Mouse (Mus musculus): Measurements from ENCODE around the gene Bcor. TPM values are rescaled to one million over a fixed set of nuclear protein-coding genes. Genes with fewer than 3 reads are reported as not detected.

Bcor gene
- total and polyA plus RNA-seq, 2 experiments, result 2.8 to 5.6 TPM

GRCm38 (mm10) chrX:12175198-12175960 is 15.2 kb upstream of the Bcor start:
- DNase-seq (ENCODE audit: extremely low read depth, low read depth, low spot score), result no peak
- Histone ChIP-seq H3K9ac (ENCODE audit: low read depth, low read length) (no peak overlapping the region), H3K27me3 (ENCODE audit: control insufficient read depth, insufficient read depth, low read length) (no peaks in the 10 kb centered on the region), H3K27ac (replicated peaks; ENCODE audit: insufficient read depth, low read depth, low read length) (no peak overlapping the region), H3K4me3 (ENCODE audit: insufficient read depth, low read depth, low read length) (no peak overlapping the region), H3K79me2 (ENCODE audit: control insufficient read depth, insufficient read depth, low read length) (no peaks in the 10 kb centered on the region), H3K36me3 (ENCODE audit: control insufficient read depth, insufficient read depth, low read length) (no peaks in the 10 kb centered on the region), H3K4me1 (ENCODE audit: control insufficient read depth, insufficient read depth, low read length) (no peaks in the 10 kb centered on the region)
- 74% methylated on average over 16 of the region's 16 CpGs for WGBS
- TF ChIP-seq CTCF (IDR thresholded peaks at IDR 0.05; ENCODE audit: low read depth, low read length) (no peak), POLR2A (IDR thresholded peaks at IDR 0.05; ENCODE audit: extremely low read depth, insufficient read depth, low read length) (no peak)

DNA sequence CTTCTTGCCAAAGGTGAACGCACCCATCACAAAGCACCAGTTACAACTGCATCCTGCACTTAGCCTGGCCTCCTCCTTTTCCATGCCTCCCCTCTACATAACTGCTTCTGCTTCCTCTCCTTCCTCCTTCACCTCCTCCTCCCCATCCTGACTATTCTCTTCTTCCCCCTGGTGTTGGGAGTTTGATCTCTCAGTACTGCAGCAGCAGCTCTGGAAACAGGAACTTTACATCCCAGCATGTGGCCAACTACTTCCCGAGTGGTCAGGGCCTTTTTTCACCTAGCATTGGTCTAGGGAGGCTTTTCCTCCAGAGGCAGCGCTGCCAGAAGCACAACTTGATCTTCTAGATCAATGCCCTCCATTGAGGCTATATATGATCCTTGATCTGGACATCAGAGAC is 10.0 kb upstream of the Bcor start:
- no peaks in the 10 kb centered on the region for H3K79me2 ChIP-seq (ENCODE audit: control insufficient read depth, insufficient read depth, low read length)
- no peak overlapping the region for H3K27ac ChIP-seq (replicated peaks; ENCODE audit: insufficient read depth, low read depth, low read length)
- H3K27me3 ChIP-seq (ENCODE audit: control insufficient read depth, insufficient read depth, low read length), result no peaks in the 10 kb centered on the region
- no peak for DNase-seq (ENCODE audit: extremely low read depth, low read depth, low spot score)
- no peaks in the 10 kb centered on the region for H3K4me1 ChIP-seq (ENCODE audit: control insufficient read depth, insufficient read depth, low read length)
- 78% methylated on average over 3 of the region's 3 CpGs for WGBS
- no peak for TF ChIP-seq POLR2A (IDR thresholded peaks at IDR 0.05; ENCODE audit: extremely low read depth, insufficient read depth, low read length)
- no peak for TF ChIP-seq CTCF (IDR thresholded peaks at IDR 0.05; ENCODE audit: low read depth, low read length)
- H3K4me3 ChIP-seq (ENCODE audit: insufficient read depth, low read depth, low read length), result no peak overlapping the region
- no peak overlapping the region for H3K9ac ChIP-seq (ENCODE audit: low read depth, low read length)
- no peaks in the 10 kb centered on the region for H3K36me3 ChIP-seq (ENCODE audit: control insufficient read depth, insufficient read depth, low read length)

GRCm38 (mm10) chrX:12164591-12165529 is 4.7 kb upstream of the Bcor start:
- Histone ChIP-seq H3K4me1 (ENCODE audit: control insufficient read depth, insufficient read depth, low read length) (no peaks in the 10 kb centered on the region), H3K27ac (replicated peaks; ENCODE audit: insufficient read depth, low read depth, low read length) (peak overlapping the region; percentile 60; the same call in 1 of the 2 replicates), H3K79me2 (ENCODE audit: control insufficient read depth, insufficient read depth, low read length) (no peaks in the 10 kb centered on the region), H3K36me3 (ENCODE audit: control insufficient read depth, insufficient read depth, low read length) (no peaks in the 10 kb centered on the region), H3K4me3 (ENCODE audit: insufficient read depth, low read depth, low read length) (no peak overlapping the region), H3K27me3 (ENCODE audit: control insufficient read depth, insufficient read depth, low read length) (no peaks in the 10 kb centered on the region), H3K9ac (ENCODE audit: low read depth, low read length) (no peak overlapping the region)
- 79% methylated on average over 11 of the region's 11 CpGs for WGBS
- DNase-seq (ENCODE audit: extremely low read depth, low read depth, low spot score), result no peak
- TF ChIP-seq CTCF (IDR thresholded peaks at IDR 0.05; ENCODE audit: low read depth, low read length) (no peak), POLR2A (IDR thresholded peaks at IDR 0.05; ENCODE audit: extremely low read depth, insufficient read depth, low read length) (no peak)

DNA sequence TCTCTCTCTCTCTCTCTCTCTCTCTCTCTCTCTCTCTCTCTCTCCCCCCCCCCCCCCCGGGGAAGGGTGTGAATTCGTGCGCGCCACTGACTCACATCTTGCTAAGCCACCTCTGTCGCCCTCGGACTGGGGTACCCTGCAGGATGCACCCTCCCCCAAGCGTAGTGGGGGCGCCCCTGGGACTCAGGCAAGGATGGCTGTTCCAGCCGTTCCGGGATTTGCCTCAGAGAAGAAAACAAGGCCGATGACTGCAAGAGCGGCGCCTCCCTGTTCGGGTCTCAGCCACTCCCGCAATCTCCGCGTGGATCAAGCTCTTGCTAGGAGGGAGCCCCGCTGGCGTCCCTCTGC is 647 bp downstream of the Bcor start:
- H3K27me3 ChIP-seq (ENCODE audit: control insufficient read depth, insufficient read depth, low read length), result no peaks in the 10 kb centered on the region
- no peak for TF ChIP-seq CTCF (IDR thresholded peaks at IDR 0.05; ENCODE audit: low read depth, low read length)
- TF ChIP-seq POLR2A (IDR thresholded peaks at IDR 0.05; ENCODE audit: extremely low read depth, insufficient read depth, low read length), result no peak
- H3K27ac ChIP-seq (replicated peaks; ENCODE audit: insufficient read depth, low read depth, low read length), result peak overlapping the region; percentile 64
- no peaks in the 10 kb centered on the region for H3K36me3 ChIP-seq (ENCODE audit: control insufficient read depth, insufficient read depth, low read length)
- H3K9ac ChIP-seq (ENCODE audit: low read depth, low read length), result peak overlapping the region; percentile 71
- WGBS, result 0% methylated on average over 12 of the region's 19 CpGs
- peak overlapping the region; percentile 56 for H3K4me3 ChIP-seq (ENCODE audit: insufficient read depth, low read depth, low read length)
- DNase-seq (ENCODE audit: extremely low read depth, low read depth, low spot score), result no peak
- H3K4me1 ChIP-seq (ENCODE audit: control insufficient read depth, insufficient read depth, low read length), result 0 out of 2 replicates have a peak, but pooled peaks cover 1% of the 10 kb centered on the region
- H3K79me2 ChIP-seq (ENCODE audit: control insufficient read depth, insufficient read depth, low read length), result no peaks in the 10 kb centered on the region

- Histone ChIP-seq H3K4me1 (ENCODE audit: control insufficient read depth, insufficient read depth, low read length) (0 out of 2 replicates have a peak, but pooled peaks cover 1% of the 10 kb centered on the region), H3K27ac (replicated peaks; ENCODE audit: insufficient read depth, low read depth, low read length) (peak overlapping the region; percentile 64), H3K79me2 (ENCODE audit: control insufficient read depth, insufficient read depth, low read length) (no peaks in the 10 kb centered on the region), H3K36me3 (ENCODE audit: control insufficient read depth, insufficient read depth, low read length) (no peaks in the 10 kb centered on the region), H3K27me3 (ENCODE audit: control insufficient read depth, insufficient read depth, low read length) (no peaks in the 10 kb centered on the region), H3K9ac (ENCODE audit: low read depth, low read length) (peak overlapping the region; percentile 58), H3K4me3 (ENCODE audit: insufficient read depth, low read depth, low read length) (peak overlapping the region; percentile 59)
- TF ChIP-seq CTCF (IDR thresholded peaks at IDR 0.05; ENCODE audit: low read depth, low read length) (no peak), POLR2A (IDR thresholded peaks at IDR 0.05; ENCODE audit: extremely low read depth, insufficient read depth, low read length) (no peak)
- DNase-seq (ENCODE audit: extremely low read depth, low read depth, low spot score), result peak; percentile 24
- WGBS, result 3% methylated on average over 31 of the region's 31 CpGs
Observed at GRCm38 (mm10) chrX:12158821-12159533, 1.2 kb downstream of the Bcor start.

Measured in liver, adult 2 months (tissue).